Mouse (Mus musculus) lung, postnatal 0 days (tissue): ENCODE results near the gene Txndc2. TPM values are rescaled to one million over a fixed set of nuclear protein-coding genes. Genes with fewer than 3 reads are reported as not detected.

ENCODE experiments used
- ATAC-seq: fragments of 200-750 bp; cut with Nextera tagmentation; 2 replicates; pipeline ENCODE4 v1.8.0; 2017; ENCODE audit warnings: moderate library complexity
- DNase-seq: peaks from one replicate; pipeline ENCODE4 v3.0.0-alpha.2; 2016; ENCODE audit warnings: low spot score
- H3K27ac ChIP-seq: fragments of 300-500 bp; sonication (generic); 2 replicates; pipeline ENCODE4 v1.5.1; 2014; ENCODE audit warnings: antibody characterized with exemption, mild to moderate bottlenecking, low read length, mixed read lengths
- H3K27me3 ChIP-seq: fragments of 300-500 bp; sonication (generic); replicated peaks from 2 replicates; pipeline ENCODE4 v1.6.1; 2014; ENCODE audit warnings: low read length, mixed read lengths; ENCODE audit not compliant: insufficient read depth
- H3K36me3 ChIP-seq: fragments of 300-500 bp; sonication (generic); 2 replicates; pipeline ENCODE4 v1.6.1; 2014; ENCODE audit warnings: low read length, mixed read lengths; ENCODE audit not compliant: insufficient read depth
- H3K4me1 ChIP-seq: fragments of 300-500 bp; sonication (generic); 2 replicates; pipeline ENCODE4 v1.6.1; 2014; ENCODE audit warnings: antibody characterized with exemption, low read depth, low read length, mixed read lengths; ENCODE audit not compliant: insufficient read depth
- H3K4me2 ChIP-seq: fragments of 300-500 bp; sonication (generic); replicated peaks from 2 replicates; pipeline ENCODE4 v1.6.1; 2014; ENCODE audit warnings: low read depth, mild to moderate bottlenecking, low read length, moderate library complexity, mixed read lengths
- H3K4me3 ChIP-seq: fragments of 300-500 bp; sonication (generic); 2 replicates; pipeline ENCODE4 v1.5.1; 2014; ENCODE audit warnings: low read depth, low read length
- H3K9ac ChIP-seq: fragments of 300-500 bp; sonication (generic); replicated peaks from 2 replicates; pipeline ENCODE4 v1.6.1; 2014; ENCODE audit warnings: low read depth, mild to moderate bottlenecking
- H3K9me3 ChIP-seq: fragments of 300-500 bp; sonication (generic); 2 replicates; pipeline ENCODE4 v1.6.1; 2016; ENCODE audit warnings: low read length, mixed read lengths
- CTCF ChIP-seq: IDR thresholded peaks from 2 replicates; pipeline ENCODE4 v1.5.1; 2016; ENCODE audit warnings: antibody characterized with exemption, mild to moderate bottlenecking
- EP300 ChIP-seq: IDR thresholded peaks from 2 replicates; pipeline ENCODE4 v1.6.1; 2016; ENCODE audit warnings: antibody characterized with exemption, mild to moderate bottlenecking, control low read depth
- WGBS: fragments of 180-500 bp; shearing (Covaris S2); extraction: QIAGEN DNeasy Blood & Tissue Kit; methylation state at CpG from one replicate; pipeline ENCODE4 v1.1.7; 2014; 5-methylcytosine and 5-hydroxymethylcytosine counted together
- polyA plus RNA-seq: library from polyadenylated mRNA; unstranded; fragments of >200 nt; fragmentation: Nextera tagmentation; extraction: Ambion mirVana; gene quantifications from 2 replicates; pipeline ENCODE4 v1.2.1, GENCODE M21; 2015

Txndc2 gene
- polyA plus RNA-seq, 1 experiment from 2014 or later, result 0.12 TPM

DNA sequence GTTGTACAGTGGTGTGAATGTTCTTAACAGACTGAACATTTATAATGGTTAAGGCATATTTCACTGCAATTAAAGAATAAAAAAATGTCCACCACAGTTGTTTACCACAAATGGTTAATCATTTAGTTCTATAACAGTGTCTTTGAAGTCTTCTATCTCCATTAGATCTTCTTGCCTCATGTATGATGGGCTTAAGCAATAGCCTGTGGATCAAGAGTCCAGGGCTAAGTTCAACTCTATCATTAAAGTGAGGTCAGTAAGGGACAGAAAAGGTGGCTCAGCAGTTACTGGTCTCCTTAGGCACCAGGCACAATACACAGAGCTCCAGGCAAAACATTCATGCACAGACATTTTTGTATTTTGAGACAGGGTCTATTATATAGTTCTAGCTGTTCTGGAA lies 18.8 kb downstream of the Txndc2 start:
- no peak for ATAC-seq

DNA sequence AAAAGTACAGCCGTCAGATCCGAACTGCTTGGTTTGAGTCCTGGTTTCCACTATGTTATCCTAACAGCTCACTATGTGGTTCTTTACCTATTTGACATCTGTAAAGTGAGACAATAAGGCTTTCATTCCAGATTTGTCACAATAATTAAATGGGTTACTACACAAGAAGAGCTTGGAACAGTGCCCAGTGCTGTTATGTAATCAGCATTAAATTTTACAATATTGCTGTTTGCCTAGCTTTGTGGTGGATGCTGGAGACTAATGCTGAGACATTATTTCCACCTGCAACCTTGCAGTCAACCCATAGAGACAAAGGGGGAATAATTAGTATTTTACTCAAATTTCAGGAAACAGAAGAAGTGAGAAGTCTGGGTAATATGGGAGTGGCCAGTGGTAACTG lies 23.5 kb downstream of the Txndc2 start:
- 84% methylated on average over 2 of the region's 2 CpGs for WGBS
- DNase-seq, result peak; percentile 30
- no peak for ATAC-seq

More for the DNA sequence above, 18.8 kb downstream of the Txndc2 start:
- H3K9me3 ChIP-seq, result no peaks in the 10 kb centered on the region
- H3K36me3 ChIP-seq, result no peaks in the 10 kb centered on the region
- DNase-seq, result no peak
- H3K4me2 ChIP-seq, result no peak overlapping the region
- H3K4me3 ChIP-seq, result no peak overlapping the region
- H3K27me3 ChIP-seq, result no peaks in the 10 kb centered on the region
- no peaks in the 10 kb centered on the region for H3K4me1 ChIP-seq
- H3K27ac ChIP-seq, result no peak overlapping the region
- TF ChIP-seq EP300 (no peak), CTCF (no peak)
- H3K9ac ChIP-seq, result no peak overlapping the region

GRCm38 (mm10) chr17:65615678-65616077 lies 26.3 kb downstream of the Txndc2 start:
- Histone ChIP-seq H3K9ac (no peak overlapping the region), H3K4me1 (peaks cover 3% of the 10 kb centered on the region; the same call in 1 of the 2 replicates), H3K4me3 (no peak overlapping the region), H3K4me2 (no peak overlapping the region), H3K27ac (no peak overlapping the region), H3K36me3 (no peaks in the 10 kb centered on the region), H3K9me3 (no peaks in the 10 kb centered on the region), H3K27me3 (no peaks in the 10 kb centered on the region)
- no peak for DNase-seq
- ATAC-seq, result no peak
- TF ChIP-seq EP300, result no peak
- no peak for TF ChIP-seq CTCF
- 47% methylated on average over 3 of the region's 3 CpGs for WGBS

More for the DNA sequence above, 23.5 kb downstream of the Txndc2 start:
- Histone ChIP-seq H3K27ac (no peak overlapping the region), H3K9me3 (no peaks in the 10 kb centered on the region), H3K4me3 (no peak overlapping the region), H3K36me3 (no peaks in the 10 kb centered on the region), H3K27me3 (no peaks in the 10 kb centered on the region), H3K4me1 (no peaks in the 10 kb centered on the region), H3K9ac (no peak overlapping the region), H3K4me2 (no peak overlapping the region)
- TF ChIP-seq CTCF (no peak), EP300 (no peak)

- peak overlapping the region; percentile 99 for H3K27ac ChIP-seq
- 0 out of 2 replicates have a peak overlapping the region, but pooled peaks have one; percentile 68 for H3K9ac ChIP-seq
- peak overlapping the region; percentile 99 for H3K4me3 ChIP-seq
- 1% methylated on average over 9 of the region's 9 CpGs for WGBS
- DNase-seq (no peak), ATAC-seq (no peak)
- H3K4me1 ChIP-seq, result peaks cover 3% of the 10 kb centered on the region; the same call in 1 of the 2 replicates
- no peaks in the 10 kb centered on the region for H3K27me3 ChIP-seq
- peak overlapping the region; percentile 70 for H3K4me2 ChIP-seq
- no peaks in the 10 kb centered on the region for H3K9me3 ChIP-seq
- H3K36me3 ChIP-seq, result no peaks in the 10 kb centered on the region
- TF ChIP-seq CTCF (no peak), EP300 (no peak)
Measured at GRCm38 (mm10) chr17:65614431-65614830, 27.5 kb downstream of the Txndc2 start.

- H3K9me3 ChIP-seq, result no peaks in the 10 kb centered on the region
- under 1% methylated on average over 63 of the region's 85 CpGs for WGBS
- H3K4me3 ChIP-seq, result peak within 1 kb of the TSS; percentile 99
- ATAC-seq (peak; percentile 92), DNase-seq (peak; percentile 99)
- H3K27me3 ChIP-seq, result no peaks in the 10 kb centered on the region
- no peaks in the 10 kb centered on the region for H3K36me3 ChIP-seq
- TF ChIP-seq EP300, result peak; percentile 51; the same call in 1 of the 2 replicates
- no peak for TF ChIP-seq CTCF
- H3K4me2 ChIP-seq, result peak within 1 kb of the TSS; percentile 70
- peaks cover 7% of the 10 kb centered on the region; the same call in 1 of the 2 replicates for H3K4me1 ChIP-seq
- peak within 1 kb of the TSS; percentile 99 for H3K27ac ChIP-seq
- peak within 1 kb of the TSS; percentile 99 for H3K9ac ChIP-seq
Measured at GRCm38 (mm10) chr17:65613463-65614412, 28.2 kb downstream of the Txndc2 start, which contains the start of gene Vapa. Gene Vapa, minus strand, starts transcription at chr17:65613555.

DNA sequence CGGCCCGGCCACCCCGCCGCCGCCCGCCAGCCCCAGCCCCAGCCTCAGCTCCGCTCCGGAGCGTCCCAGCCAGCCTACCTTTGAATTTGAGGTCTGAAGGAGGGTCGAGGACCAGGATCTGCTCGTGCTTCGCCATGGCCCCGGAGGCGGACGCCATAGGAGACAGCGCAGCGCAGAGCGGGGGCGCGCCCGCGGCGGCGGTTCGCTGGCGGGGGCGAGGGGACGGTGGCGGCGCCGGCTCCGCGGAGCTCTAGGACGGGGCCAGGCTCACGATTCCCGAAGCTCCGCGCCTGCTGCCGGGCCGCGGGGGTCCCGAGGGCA lies 28.9 kb downstream of the Txndc2 start:
- Histone ChIP-seq H3K4me1 (peaks cover 12% of the 10 kb centered on the region; the same call in 1 of the 2 replicates), H3K27ac (peak overlapping the region; percentile 99), H3K4me3 (peak overlapping the region; percentile 99), H3K36me3 (no peaks in the 10 kb centered on the region), H3K9ac (peak overlapping the region; percentile 99), H3K4me2 (peak overlapping the region; percentile 70), H3K9me3 (no peaks in the 10 kb centered on the region), H3K27me3 (no peaks in the 10 kb centered on the region)
- WGBS, result 9% methylated on average over 16 of the region's 42 CpGs
- TF ChIP-seq CTCF (no peak), EP300 (no peak)
- ATAC-seq (peak; percentile 46), DNase-seq (no peak)
